Mouse (Mus musculus) ovary, postnatal 10 days (tissue): ENCODE results near the gene Tcp11.

Experiments
- DNase-seq: peaks from one replicate; pipeline ENCODE4 v3.0.0; 2022; ENCODE audit warnings: low spot score

Gene Tcp11

DNA sequence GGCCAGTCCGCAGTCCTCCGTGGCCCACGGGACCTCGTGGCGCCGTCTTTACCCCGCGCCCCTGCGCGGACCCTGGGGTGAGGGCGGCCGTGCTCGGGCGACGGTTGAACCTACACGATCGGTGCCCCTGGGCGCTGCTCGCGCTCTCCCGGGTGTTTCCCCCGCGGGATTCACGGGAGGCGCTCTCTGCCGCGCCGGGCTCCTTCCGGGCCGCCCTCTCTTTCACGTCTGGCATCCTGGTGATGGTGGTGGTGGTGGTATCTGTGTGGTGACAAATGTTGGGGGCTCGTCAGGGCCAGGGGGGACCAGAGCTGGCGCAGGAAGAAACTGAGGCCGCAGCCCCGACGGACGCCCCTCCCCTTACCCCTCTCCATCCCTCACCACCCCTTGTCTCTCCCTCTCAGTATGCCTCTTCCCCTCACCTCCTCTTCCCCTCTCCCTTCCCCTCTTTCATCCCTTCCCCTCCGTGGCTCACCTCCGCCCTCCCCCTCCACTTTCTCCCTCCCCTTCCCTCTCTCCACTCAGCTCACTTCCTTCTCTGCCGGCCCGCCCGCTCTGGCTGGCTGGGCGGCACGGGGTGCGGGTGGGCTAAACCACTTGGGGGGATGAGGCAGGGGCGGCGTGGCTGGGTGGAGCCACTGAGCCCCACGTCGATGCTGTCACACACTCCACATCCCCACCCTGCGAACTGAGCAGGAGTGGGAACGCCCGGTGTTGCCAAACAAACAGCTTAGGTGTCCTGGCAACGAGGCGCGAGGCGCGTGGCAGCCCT lies at the start of gene Tcp11:
Gene Tcp11 (minus strand): TSS at position 595 of the 772 bp plus-strand sequence.
- no peak for DNase-seq

GRCm38 (mm10) chr17:28129796-28130195 lies 49.4 kb upstream of the Tcp11 start:
- DNase-seq: no peak

DNA sequence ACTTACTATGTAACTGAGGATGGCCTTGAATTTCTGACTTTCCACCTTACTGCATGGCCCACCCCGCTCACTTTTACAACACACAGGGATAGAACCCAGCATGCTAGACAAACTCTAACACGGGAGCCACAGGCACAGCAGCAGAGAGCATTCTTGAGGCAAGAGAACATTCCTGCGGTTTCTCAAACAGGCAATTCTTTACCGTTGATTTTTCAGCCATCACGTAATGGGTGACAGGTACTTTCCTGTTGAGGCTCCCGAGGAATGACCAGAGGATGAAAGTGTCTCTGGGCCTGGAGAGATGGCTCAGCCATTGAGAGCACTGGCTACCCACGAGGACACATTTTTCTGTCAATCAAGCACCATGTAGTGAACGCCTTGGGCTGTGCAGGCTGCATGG lies 43.9 kb upstream of the Tcp11 start:
- DNase-seq: no peak

DNA sequence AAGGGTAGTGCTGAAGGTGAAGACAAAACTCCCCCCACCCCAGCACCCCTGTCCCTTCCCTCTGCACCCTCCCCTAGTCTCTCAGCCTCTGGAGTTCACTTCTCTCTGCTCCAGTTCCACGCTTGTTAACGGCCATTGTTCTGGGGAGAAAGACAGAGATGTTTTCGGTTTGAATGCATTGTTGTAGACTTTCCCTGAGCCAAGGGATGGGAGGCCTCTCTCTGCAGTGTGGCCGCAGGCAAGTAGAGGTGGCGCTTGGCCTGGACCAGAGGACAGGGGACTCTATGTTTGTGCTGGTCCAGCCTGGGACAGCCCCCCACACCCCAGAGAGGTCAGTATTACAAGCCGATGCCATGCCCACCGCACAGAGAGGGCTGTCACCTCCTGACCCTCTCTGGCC lies 43.2 kb upstream of the Tcp11 start:
- DNase-seq: no peak

DNA sequence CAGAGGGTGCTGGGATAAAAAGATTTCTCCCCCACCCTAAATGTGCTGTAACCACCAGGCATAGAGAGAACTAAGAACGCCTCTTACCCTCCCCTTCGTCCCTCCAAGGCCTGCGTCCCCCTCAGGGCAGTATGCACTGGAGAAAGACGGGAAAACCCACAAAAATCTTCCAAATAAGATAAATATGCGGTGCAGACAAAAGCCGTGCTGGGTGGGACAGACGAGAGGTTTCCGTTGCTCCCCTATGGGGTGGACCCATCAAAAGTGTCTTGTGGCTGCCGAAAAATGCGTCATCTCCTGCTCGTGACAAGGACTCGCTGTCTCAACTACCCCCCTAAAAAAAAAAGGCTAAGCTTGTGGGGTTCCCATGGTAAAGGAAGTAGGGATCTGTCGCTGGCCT lies 42.5 kb upstream of the Tcp11 start:
- DNase-seq: no peak

DNA sequence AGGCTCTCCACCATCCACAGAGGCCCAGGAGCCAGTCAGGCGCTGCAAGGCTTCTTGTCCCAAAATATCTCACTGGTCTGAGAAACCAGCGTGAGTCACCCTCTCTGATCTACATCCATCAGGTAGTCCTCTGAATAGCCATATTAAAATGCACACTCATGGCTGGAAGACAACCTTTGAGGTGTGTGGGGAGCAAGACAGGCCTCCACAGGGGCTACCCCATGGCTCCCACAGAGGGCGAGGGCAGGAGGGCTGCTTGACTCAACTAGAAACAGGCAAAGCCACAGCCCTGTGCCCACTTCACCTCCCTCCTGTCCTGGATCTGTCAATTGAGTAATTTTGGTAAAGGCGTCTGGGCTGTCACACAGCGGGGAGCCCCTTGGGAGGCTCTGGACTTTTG lies 40.0 kb upstream of the Tcp11 start:
- DNase-seq: no peak

DNA sequence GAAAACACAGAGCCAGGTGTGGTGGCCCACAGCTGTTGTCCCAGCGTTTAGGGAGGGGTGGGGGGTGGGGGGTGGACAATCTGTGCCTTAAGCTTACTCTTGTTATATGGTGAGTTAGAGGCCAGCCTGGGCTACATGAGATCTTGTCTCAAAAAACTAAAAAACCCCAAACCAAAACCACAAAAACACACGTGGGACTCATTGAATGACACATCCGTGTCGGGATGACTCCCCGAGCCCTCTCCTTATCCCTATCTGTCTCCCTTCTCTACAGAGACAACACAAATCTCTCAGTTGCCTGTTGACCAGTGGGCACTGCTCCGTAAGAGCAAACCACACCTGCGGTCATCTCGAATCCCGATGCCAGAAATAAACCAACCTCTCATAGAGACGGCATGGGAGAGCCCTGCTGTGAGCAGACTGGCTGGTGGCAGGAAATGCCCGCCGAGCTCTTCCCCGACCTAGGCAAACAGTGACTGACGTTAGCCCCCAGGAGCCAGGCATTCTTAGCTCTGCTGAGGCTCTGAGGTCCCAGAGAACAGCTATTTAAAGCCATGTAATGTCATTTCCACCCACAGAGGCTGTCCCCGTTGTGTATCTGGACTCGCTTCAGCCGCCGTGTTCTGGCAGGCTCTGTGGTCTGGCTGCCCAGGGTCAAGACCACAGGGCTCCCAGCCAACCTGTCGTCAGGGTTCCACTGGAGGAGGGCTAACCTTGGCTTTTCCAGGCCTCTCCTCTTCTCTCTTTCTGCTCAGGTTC lies 37.2 kb upstream of the Tcp11 start:
- no peak for DNase-seq

- DNase-seq: no peak
These were observed 35.9 kb upstream of the Tcp11 start for GRCm38 (mm10) chr17:28116335-28116734.

GRCm38 (mm10) chr17:28112266-28112665 lies 31.8 kb upstream of the Tcp11 start:
- DNase-seq: no peak

DNA sequence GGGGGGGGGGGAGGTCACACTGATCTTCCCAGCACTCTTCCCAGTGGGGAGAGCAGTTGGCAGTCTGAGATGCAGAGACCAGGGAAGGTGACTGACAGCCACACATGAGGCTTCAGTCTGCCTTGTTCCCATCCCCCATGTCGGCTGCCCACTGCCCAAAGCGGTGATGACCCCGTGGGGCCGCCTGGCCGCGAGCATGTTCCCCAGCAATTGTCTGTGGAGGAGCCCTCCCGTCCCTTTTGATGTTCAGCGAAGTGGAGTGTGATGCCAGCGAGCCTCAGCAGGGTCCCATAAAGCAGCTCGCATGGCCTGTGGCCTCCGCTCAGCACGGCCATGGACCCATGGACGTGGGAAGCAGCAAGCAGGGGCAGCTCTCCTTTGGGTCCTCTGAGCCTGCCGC lies 26.8 kb upstream of the Tcp11 start:
- no peak for DNase-seq

DNA sequence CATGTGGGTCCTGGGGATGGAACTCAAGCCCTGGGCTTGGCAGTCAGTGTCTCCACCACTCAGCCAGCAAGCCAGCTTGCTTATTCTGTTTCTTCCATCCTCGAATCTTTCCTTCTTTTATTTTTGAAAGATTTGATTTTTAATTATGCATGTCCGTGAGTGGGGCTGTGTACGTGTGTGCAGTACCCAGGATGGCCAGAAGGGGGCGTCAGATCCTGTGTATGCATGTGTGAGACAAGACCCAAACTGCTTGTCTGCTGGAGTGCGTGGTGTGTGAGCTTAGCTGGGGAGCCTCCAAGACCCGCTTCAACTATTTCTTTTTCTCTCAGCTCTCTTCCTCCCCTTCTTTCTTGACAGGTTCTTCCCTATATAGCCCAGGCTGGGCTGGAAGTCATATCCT lies 25.9 kb upstream of the Tcp11 start:
- no peak for DNase-seq

- no peak for DNase-seq
These were observed 24.0 kb upstream of the Tcp11 start for GRCm38 (mm10) chr17:28104416-28104815.

DNA sequence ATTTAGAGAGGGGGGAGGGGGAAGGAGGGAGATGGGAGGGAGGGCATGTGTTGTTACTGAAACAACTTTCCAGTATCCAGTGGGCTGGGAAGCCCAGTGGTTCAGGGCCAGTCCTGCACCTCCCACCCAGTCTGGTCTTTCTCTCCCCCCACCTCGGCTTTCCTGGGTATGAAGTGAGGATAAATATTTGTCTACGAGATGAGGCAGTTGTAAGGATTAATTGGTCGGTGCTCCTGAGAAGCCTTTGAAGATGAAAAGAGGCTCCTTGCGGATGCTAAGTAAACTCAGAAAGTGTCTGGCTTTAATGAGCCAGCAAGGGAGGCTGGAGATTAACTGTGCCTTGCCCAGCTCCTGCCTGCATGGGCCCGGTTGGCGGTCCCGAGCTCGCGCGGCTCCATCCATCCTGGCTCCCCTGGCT lies 21.5 kb upstream of the Tcp11 start:
- no peak for DNase-seq

DNA sequence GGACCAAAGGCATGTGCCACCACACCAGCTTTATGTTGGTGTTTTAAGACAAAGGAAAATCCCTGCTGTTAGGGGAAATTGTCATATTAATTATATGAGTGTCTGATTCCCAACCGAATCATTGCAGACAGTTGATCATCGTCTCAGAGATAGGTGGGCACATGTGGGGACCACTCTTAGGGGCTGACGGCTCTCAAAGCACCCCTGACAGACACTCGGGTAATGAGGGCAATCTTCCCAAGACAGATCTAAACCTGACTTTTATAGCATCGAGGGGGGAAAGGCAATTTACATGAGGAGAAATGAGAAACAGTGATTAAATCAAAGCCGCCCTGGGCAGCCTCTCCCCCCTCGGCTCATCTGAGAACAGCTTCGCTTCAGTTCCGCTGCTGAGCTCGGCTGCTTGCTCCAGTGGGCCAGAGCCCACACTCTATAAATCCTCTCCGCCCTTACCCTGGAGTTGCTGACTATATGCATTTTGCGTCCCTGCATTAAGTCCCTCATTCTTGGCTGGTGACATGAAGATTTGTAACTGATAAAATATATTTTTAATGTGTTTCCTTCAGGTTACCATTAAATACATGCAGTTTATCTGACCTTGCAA lies 20.9 kb upstream of the Tcp11 start:
- no peak for DNase-seq

DNA sequence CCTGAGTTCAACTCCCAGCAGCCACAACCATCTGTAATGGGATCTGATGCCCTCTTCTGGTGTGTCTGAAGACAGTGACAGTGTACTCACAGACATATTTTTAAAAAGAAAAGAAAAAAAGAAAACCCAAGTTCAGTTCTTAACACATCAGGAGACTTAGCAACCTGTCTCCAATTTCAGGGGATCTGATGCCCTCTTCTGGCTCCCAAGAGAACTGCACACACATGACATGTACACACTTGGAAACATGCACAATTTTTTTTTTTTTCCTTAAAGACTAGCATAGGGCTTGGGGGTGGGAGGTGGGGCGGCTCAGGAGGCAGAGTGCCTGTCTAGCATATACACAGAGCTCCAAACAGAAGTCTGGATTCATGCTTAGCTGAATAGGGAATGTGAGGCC lies 20.2 kb upstream of the Tcp11 start:
- DNase-seq: no peak

GRCm38 (mm10) chr17:28099086-28099485 lies 18.6 kb upstream of the Tcp11 start:
- no peak for DNase-seq

DNA sequence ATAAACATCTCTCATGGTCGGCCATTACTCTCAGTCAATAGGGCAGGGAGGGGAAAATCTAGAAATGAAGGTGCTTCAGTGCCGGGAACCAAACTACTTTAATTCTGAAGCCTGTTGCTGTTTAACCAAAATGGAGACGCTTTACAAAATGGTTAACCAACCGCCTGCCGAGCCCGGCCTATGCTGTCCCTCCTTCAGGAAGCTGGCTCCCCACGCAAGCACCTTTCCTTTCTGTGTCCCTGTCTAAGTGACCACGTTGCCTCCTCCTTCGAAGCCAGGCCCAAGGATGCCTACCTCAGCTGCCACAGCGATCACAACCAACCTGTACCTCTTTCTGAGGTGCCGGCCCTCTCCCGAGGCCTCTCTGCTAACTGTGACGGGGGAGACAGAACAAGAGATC lies 16.9 kb upstream of the Tcp11 start:
- no peak for DNase-seq

DNA sequence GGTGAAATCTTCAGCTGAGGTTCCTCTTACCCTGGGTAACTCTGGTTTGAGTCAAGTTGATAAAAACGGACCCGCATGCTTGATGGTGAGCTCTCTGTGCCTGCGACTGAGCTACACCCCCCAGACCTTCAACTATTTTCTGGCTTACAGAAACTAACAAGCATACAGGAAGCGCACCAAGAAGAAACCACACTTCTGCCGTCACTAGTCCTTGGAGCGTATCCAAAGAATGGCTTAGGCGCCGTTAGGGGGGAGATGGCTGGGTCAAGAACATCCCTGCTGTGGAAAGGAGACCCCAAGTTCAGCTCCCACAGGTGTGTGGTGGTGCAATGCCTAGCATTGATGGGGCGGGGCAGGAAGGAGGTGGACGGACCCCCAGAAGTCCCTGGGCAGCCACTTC lies 16.0 kb upstream of the Tcp11 start:
- DNase-seq: no peak

DNA sequence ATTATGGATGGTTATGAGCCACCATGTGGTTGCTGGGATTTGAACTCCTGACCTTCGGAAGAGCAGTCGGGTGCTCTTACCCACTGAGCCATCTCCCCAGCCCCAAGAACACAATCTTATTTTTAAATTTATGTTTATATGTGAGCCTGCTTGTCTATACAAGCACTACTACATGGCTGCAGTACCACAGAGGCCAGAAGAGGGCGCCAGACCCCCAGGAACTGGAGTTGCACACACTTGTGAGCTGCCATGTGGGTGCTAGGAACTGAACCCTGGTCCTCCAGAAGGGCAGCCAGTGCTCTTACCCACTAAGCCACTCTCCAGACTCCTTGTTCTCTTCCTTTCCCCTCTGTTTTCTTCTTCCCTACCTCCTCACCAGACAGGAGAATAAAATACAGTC lies 13.4 kb upstream of the Tcp11 start:
- no peak for DNase-seq

DNA sequence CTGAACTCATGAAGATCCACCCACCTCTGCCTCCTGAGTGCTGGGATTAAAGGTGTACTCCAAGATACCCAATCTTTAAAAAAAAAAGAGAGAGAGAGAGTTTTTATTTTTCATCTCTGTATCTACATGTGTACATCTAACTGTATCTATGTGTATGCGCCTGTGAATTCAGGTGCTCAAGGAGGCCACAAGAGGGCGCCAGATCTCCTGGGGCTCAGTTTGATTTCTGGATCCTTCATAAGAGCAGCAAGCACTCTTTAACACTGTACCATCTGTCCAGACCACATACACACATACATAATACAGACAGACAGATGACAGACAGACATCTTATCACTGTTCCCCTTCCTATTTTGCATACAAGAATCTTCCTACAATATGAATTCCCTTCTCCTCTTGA lies 11.9 kb upstream of the Tcp11 start:
- no peak for DNase-seq

DNA sequence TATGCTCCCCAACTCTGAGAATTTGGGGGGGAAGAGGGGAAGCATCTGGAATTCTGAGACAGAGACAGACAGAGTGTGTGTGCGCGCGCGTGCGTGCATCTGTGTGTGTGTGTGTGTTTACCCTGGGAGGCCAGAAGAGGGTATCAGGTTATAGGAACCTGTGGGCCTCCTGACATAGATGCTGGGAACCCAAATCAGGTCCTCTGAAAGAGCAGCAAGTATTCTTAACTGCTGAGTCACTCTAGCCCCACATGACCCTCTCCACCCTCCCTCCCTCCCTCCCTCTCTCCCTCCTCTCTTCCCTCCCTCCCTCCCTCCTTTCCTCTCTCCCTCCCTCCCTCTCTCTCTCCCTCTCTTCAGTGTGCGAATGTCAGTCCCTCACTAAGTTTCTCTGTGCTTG lies 8.3 kb upstream of the Tcp11 start:
- DNase-seq: no peak

GRCm38 (mm10) chr17:28087430-28087829 lies 7.0 kb upstream of the Tcp11 start:
- DNase-seq: no peak

GRCm38 (mm10) chr17:28084964-28085363 lies 4.5 kb upstream of the Tcp11 start:
- peak; percentile 83 for DNase-seq
